Mouse (Mus musculus) spleen, postnatal 14 days (tissue): Measurements from ENCODE around the gene Sgpp2.

Experiments used
- DNase-seq, 2 experiments: peaks; one replicate each; pipeline ENCODE4 v3.0.0; 2021 to 2022; ENCODE audit warnings: low spot score in 2 of 2

Sgpp2 gene

DNA sequence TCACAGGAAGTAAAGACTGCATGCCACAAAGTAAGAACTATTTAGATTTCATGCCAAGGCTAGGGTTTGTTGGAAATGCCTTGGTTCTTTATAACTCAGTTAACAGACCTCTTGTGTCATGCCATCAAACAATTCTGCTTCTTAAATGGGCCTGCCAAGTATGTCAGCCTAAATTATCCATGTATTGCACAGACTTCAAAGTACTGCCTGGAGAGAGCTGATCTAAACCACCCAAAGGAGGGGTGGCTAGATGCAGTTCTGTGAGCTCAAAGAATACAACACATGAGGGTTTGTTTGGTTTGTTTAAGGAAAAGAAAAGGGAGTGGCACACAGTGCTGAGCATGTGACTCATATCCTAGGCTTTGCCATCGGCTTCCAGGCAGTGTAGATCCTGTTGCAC is 137.9 kb downstream of the Sgpp2 start:
- no peak for DNase-seq

DNA sequence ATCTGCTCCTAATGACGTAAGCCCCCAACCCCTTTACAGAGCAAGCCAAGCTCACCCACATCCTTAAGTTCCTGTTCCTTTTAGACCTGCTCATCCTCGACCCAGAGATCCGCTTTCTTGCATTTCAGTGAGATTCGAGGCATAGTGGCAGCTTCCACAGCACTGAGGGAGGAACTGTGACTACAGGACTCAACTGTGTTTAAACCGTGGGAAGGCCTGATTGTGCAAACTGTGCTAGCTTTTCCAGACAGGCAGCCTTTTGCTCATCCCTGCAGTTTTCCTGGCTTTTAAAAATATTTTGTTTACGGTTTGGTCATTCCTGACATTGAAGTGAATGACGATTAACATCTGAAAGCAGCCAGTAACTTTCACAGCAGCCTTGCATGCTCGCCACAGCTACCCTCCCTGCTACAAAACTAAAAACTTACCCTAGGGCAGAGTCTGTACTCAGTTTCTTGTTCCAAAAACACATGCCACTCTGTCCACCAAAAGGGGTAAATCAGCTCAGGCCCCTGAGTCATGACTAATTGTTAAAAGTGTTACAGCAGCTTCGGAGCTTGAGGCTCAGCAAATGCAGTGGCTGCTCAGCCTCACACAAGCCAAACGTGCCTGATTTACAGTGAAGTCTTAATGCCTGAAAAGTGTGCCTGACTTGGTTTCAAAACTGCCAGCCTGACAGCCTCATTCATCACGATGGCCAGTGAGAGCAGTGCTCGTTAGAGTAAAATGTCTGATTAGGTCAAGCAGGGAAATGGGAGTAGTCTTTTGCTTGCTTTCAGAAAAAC is 141.1 kb downstream of the Sgpp2 start:
- no peak for DNase-seq

- DNase-seq: no peak
Observed at GRCm38 (mm10) chr1:78452544-78452943, 142.4 kb downstream of the Sgpp2 start.

GRCm38 (mm10) chr1:78453886-78454285 is 143.7 kb downstream of the Sgpp2 start:
- no peak for DNase-seq

GRCm38 (mm10) chr1:78454659-78455058 is 144.5 kb downstream of the Sgpp2 start:
- DNase-seq: no peak
